Mouse (Mus musculus): ENCODE data around the gene Olfr670. TPM values are rescaled to one million over a fixed set of nuclear protein-coding genes. Genes with fewer than 3 reads are reported as not detected.

Gene Olfr670
- not detected in 2 replicates for polyA plus RNA-seq (2012; rRNA removed)

GRCm38 (mm10) chr7:104962520-104962919, at the start of gene Olfr670:
Gene Olfr670 (minus strand): TSS chr7:104962620.

GRCm38 (mm10) chr7:105001929-105002328, 39.5 kb upstream of the Olfr670 start, which contains the start of gene Olfr672:
Gene Olfr672 (minus strand): TSS chr7:105002029.

GRCm38 (mm10) chr7:104979026-104979425, 16.6 kb upstream of the Olfr670 start, which contains the start of gene Olfr671:
Gene Olfr671 (minus strand): TSS chr7:104979126.

GRCm38 (mm10) chr7:104933940-104934339, 28.5 kb downstream of the Olfr670 start, which contains the start of gene Olfr669:
Gene Olfr669 (plus strand): TSS chr7:104934240.

GRCm38 (mm10) chr7:104927957-104928356, 34.5 kb downstream of the Olfr670 start, which contains the start of gene Olfr668:
Gene Olfr668 (minus strand): TSS chr7:104928057.

GRCm38 (mm10) chr7:104921382-104921781, 41.0 kb downstream of the Olfr670 start, which contains the start of gene Olfr667:
Gene Olfr667 (minus strand): TSS chr7:104921482.

Other genes starting within 250 kb of the Olfr670 start
- not detected in 2 replicates for gene Usp17le, start 185.2 kb downstream of the Olfr670 start, polyA plus RNA-seq (2012; rRNA removed)
- not detected in 2 replicates for gene Usp17lb, start 120.0 kb downstream of the Olfr670 start, polyA plus RNA-seq (2012; rRNA removed)
- gene Usp17la, start 105.6 kb downstream of the Olfr670 start, polyA plus RNA-seq (2012; rRNA removed): not detected in 2 replicates
- not detected in 2 replicates for gene Olfr665, start 84.6 kb downstream of the Olfr670 start, polyA plus RNA-seq (2012; rRNA removed)
- gene Olfr666, start 66.7 kb downstream of the Olfr670 start, polyA plus RNA-seq (2012; rRNA removed): not detected in 2 replicates
- gene Olfr667, start 41.1 kb downstream of the Olfr670 start, polyA plus RNA-seq (2012; rRNA removed): not detected in 2 replicates
- gene Olfr668, start 34.6 kb downstream of the Olfr670 start, polyA plus RNA-seq (2012; rRNA removed): not detected in 2 replicates
- gene Olfr669, start 28.4 kb downstream of the Olfr670 start, polyA plus RNA-seq (2012; rRNA removed): not detected in 2 replicates
- not detected in 2 replicates for gene Olfr671, start 16.5 kb upstream of the Olfr670 start, polyA plus RNA-seq (2012; rRNA removed)
- not detected in 2 replicates for gene Olfr672, start 39.4 kb upstream of the Olfr670 start, polyA plus RNA-seq (2012; rRNA removed)
- not detected in 2 replicates for gene Olfr675, start 65.8 kb upstream of the Olfr670 start, polyA plus RNA-seq (2012; rRNA removed)
- not detected in 2 replicates for gene Olfr676, start 70.1 kb upstream of the Olfr670 start, polyA plus RNA-seq (2012; rRNA removed)
- gene Olfr677, start 88.8 kb upstream of the Olfr670 start, polyA plus RNA-seq (2012; rRNA removed): not detected in 2 replicates
- gene Olfr678, start 101.9 kb upstream of the Olfr670 start, polyA plus RNA-seq (2012; rRNA removed): not detected in 2 replicates
- gene Olfr679, start 118.6 kb upstream of the Olfr670 start, polyA plus RNA-seq (2012; rRNA removed): not detected in 2 replicates
- not detected in 2 replicates for gene Olfr680-ps1, start 130.2 kb upstream of the Olfr670 start, polyA plus RNA-seq (2012; rRNA removed)
- not detected in 2 replicates for gene Olfr681, start 154.2 kb upstream of the Olfr670 start, polyA plus RNA-seq (2012; rRNA removed)
- gene Olfr683, start 184.4 kb upstream of the Olfr670 start, polyA plus RNA-seq (2012; rRNA removed): not detected in 2 replicates
- gene Olfr684, start 201.0 kb upstream of the Olfr670 start, polyA plus RNA-seq (2012; rRNA removed): not detected in 2 replicates
- gene Olfr685, start 223.4 kb upstream of the Olfr670 start, polyA plus RNA-seq (2012; rRNA removed): not detected in 2 replicates
- not detected in 2 replicates for gene Olfr686, start 244.9 kb upstream of the Olfr670 start, polyA plus RNA-seq (2012; rRNA removed)

All from ovary, adult 2 months (tissue).